9 mouse cellular contexts compared by ENCODE assay signal in genomic region chr11:105332468-105332867, GRCm38 (mm10). TPM values are rescaled to one million over a fixed set of nuclear protein-coding genes. Genes with fewer than 3 reads are reported as not detected.
DNase-seq lines count a peak whose midpoint lies in the region; ATAC-seq and TF ChIP-seq lines count a peak whose summit lies in the region.
"Had no signal": no experiment of that assay in that cellular context is flagged by ENCODE, and none has a peak within 500 bp of the region (broad histone marks: within the 10 kb centered on the region; RNA-seq: fewer than 3 reads in every experiment).

No protein-coding gene starts in this region.

- H3K27ac ChIP-seq in embryonic fibroblast, embryonic 13.5 days (ENCODE audit: insufficient read depth, low read length) = no peak overlapping the region
- H3K27ac ChIP-seq: midbrain, embryonic 12.5 days had no signal

- H3K4me1 ChIP-seq in embryonic fibroblast, embryonic 13.5 days (ENCODE audit: control insufficient read depth, insufficient read depth, low read length) = 0 out of 2 replicates have a peak, but pooled peaks cover 4% of the 10 kb centered on the region

- ATAC-seq in CD4-positive, CD25-positive, alpha-beta regulatory T cell, adult 4 months = no peak

- no peak for TF ChIP-seq POLR2A in embryonic fibroblast, embryonic 13.5 days (IDR thresholded peaks at IDR 0.05; ENCODE audit: low read depth, low read length)

- no peak overlapping the region for H3K4me3 ChIP-seq in embryonic fibroblast, embryonic 13.5 days (ENCODE audit: insufficient read depth, low read length)
- H3K4me3 ChIP-seq: midbrain, embryonic 12.5 days had no signal

- DNase-seq in CD4-positive, CD25-positive, alpha-beta regulatory T cell, adult 2 months (ENCODE audit: low read depth, low spot score) = peak; percentile 37
- DNase-seq in urinary bladder, postnatal 14 days (ENCODE audit: low spot score) = peak; percentile 45
- no peak for DNase-seq in urinary bladder, adult 2 months (ENCODE audit: low spot score)
- peak; percentile 66 for DNase-seq in kidney, postnatal 14 days
- DNase-seq in lung, postnatal 25 days (ENCODE audit: low spot score) = peak; percentile 62
- peak; percentile 68 for DNase-seq in right cerebral cortex, postnatal 4 days

- TF ChIP-seq CTCF in embryonic fibroblast, embryonic 13.5 days (IDR thresholded peaks at IDR 0.05; ENCODE audit: borderline replicate concordance, insufficient read depth, low read length) = peak; percentile 65; the same call in 1 of the 2 replicates

RNA-seq across cellular contexts. Expression of gene Mrc2, which starts 40.0 kb away (rescaled TPM):
- polyA plus RNA-seq in CD4-positive, CD25-positive, alpha-beta regulatory T cell, adult 4 months (2017; shearing (Covaris generic)) = not detected
- 24.4 and 32.4 TPM in 2 replicates for polyA plus RNA-seq in urinary bladder, adult 2 months (2012; rRNA removed)
- polyA plus RNA-seq in embryonic fibroblast, embryonic 13.5 days (2011; ENCODE audit: insufficient read length, low read depth, missing spikeins) = 144 and 150 TPM in 2 replicates

Comparison
In these comparisons a context has a peak if more than half of its experiments do, and no peak if none do; other contexts are left out.
1. RNA of gene Mrc2, which starts 40.0 kb away (polyA plus RNA-seq): 144 to 150 TPM in embryonic fibroblast, embryonic 13.5 days and 24.4 to 32.4 TPM in urinary bladder, adult 2 months; not detected in CD4-positive, CD25-positive, alpha-beta regulatory T cell, adult 4 months; every median in the first group is over 10 times any median in the second.